Mouse (Mus musculus) midbrain, embryonic 12.5 days (tissue): ENCODE measurements around the gene Wdr25. TPM values are rescaled to one million over a fixed set of nuclear protein-coding genes. Genes with fewer than 3 reads are reported as not detected.

Experiments
- ATAC-seq: fragments of 200-750 bp; cut with Nextera tagmentation; 2 replicates; pipeline ENCODE4 v1.8.0; 2017; ENCODE audit warnings: low read depth, moderate TSS enrichment, moderate library complexity; ENCODE audit not compliant: low FRiP score
- H3K27ac ChIP-seq: fragments of 300-500 bp; sonication (generic); replicated peaks from 2 replicates; pipeline ENCODE4 v1.5.1; 2016; ENCODE audit warnings: mild to moderate bottlenecking
- H3K27me3 ChIP-seq: fragments of 300-500 bp; sonication (generic); 2 replicates; pipeline ENCODE4 v1.6.1; 2016; ENCODE audit warnings: mild to moderate bottlenecking
- H3K36me3 ChIP-seq: fragments of 300-500 bp; sonication (generic); 2 replicates; pipeline ENCODE4 v1.6.1; 2016
- H3K4me1 ChIP-seq: fragments of 300-500 bp; sonication (generic); 2 replicates; pipeline ENCODE4 v1.6.1; 2016
- H3K4me2 ChIP-seq: fragments of 300-500 bp; sonication (generic); replicated peaks from 2 replicates; pipeline ENCODE4 v1.6.1; 2016; ENCODE audit warnings: mild to moderate bottlenecking, moderate library complexity
- H3K4me3 ChIP-seq: fragments of 300-500 bp; sonication (generic); 2 replicates; pipeline ENCODE4 v1.5.1; 2016; ENCODE audit warnings: mild to moderate bottlenecking
- H3K9ac ChIP-seq: fragments of 300-500 bp; sonication (generic); replicated peaks from 2 replicates; pipeline ENCODE4 v1.6.1; 2016; ENCODE audit warnings: mild to moderate bottlenecking, moderate library complexity
- H3K9me3 ChIP-seq: fragments of 300-500 bp; sonication (generic); 2 replicates; pipeline ENCODE4 v1.6.1; 2016; ENCODE audit warnings: mild to moderate bottlenecking
- WGBS: fragments of 180-500 bp; shearing (Covaris S2); methylation state at CpG from one replicate; pipeline ENCODE4 v1.1.7; 2016; 5-methylcytosine and 5-hydroxymethylcytosine counted together
- polyA plus RNA-seq: library from polyadenylated mRNA; unstranded; fragments of >200 nt; fragmentation: Nextera tagmentation; extraction: Ambion mirVana; gene quantifications from 2 replicates; pipeline ENCODE4 v1.2.1, GENCODE M21; 2016

Gene Wdr25
- polyA plus RNA-seq, 1 experiment from 2014 or later: 8.6 TPM

DNA sequence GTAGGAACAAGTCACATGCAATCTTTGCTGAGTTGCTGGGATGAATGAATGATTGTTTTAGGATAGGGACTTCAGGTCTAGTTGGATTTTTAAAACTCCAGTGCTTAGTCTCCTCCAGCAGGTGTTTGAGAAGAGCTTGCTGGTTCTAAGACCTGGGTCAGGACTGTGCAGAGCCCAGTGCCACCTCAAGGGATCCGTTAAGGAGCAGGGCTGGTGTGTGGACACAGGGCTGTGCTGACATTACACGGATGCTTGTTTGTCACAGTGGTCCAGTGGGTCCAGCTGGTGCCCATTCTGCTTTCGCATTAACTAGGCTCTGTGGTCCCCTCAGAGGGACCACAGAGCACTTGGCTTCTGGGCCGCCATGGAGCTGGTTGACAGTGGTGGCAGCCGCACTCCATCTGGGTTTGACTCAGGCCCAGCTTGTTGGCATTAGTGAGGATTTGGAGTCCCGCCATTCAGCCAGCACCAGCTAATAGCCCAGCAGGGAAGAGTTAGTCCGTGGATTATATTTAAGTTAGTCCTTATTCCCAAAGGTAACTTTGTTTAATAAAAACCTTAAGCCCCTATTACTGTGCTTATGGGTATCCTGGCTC, 23.1 kb downstream of the Wdr25 start:
- H3K4me3 ChIP-seq: no peak overlapping the region
- WGBS: 32% methylated on average over 7 of the region's 7 CpGs
- ATAC-seq: peak; percentile 64
- no peaks in the 10 kb centered on the region for H3K36me3 ChIP-seq
- H3K4me2 ChIP-seq: peak overlapping the region; percentile 1; the same call in 1 of the 2 replicates
- H3K9me3 ChIP-seq: no peaks in the 10 kb centered on the region
- H3K27ac ChIP-seq: peak overlapping the region; percentile 67
- H3K27me3 ChIP-seq: 0 out of 2 replicates have a peak, but pooled peaks cover 11% of the 10 kb centered on the region
- 0 out of 2 replicates have a peak overlapping the region, but pooled peaks have one; percentile 20 for H3K9ac ChIP-seq
- peaks cover 74% of the 10 kb centered on the region for H3K4me1 ChIP-seq

DNA sequence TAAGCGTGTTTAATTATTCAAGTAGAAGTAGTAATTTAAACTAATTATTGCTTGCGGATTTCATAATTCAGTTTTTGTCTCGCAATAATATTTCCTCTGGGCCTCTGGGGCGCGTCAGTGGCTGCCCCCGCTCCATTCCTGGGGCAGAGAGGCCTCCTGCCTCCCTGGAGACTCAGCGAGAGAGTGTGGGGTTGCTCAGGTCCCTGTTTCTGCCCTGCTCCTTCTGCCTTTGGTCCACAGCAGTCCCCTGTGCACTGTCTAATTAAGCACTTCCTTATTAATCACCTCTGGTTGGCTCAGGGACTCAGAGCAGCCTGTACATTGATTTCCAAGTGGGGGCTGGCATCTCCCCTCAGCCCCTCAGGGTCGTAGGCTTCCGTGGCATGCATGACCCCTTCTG, 24.1 kb downstream of the Wdr25 start:
- Histone ChIP-seq H3K9me3 (no peaks in the 10 kb centered on the region), H3K4me3 (no peak overlapping the region), H3K9ac (no peak overlapping the region), H3K36me3 (no peaks in the 10 kb centered on the region), H3K27ac (peak overlapping the region; percentile 35), H3K4me2 (no peak overlapping the region), H3K27me3 (0 out of 2 replicates have a peak, but pooled peaks cover 5% of the 10 kb centered on the region), H3K4me1 (peaks cover 65% of the 10 kb centered on the region)
- WGBS: 48% methylated on average over 9 of the region's 9 CpGs
- 0 out of 2 replicates have a peak, but pooled peaks have one; percentile 24 for ATAC-seq

DNA sequence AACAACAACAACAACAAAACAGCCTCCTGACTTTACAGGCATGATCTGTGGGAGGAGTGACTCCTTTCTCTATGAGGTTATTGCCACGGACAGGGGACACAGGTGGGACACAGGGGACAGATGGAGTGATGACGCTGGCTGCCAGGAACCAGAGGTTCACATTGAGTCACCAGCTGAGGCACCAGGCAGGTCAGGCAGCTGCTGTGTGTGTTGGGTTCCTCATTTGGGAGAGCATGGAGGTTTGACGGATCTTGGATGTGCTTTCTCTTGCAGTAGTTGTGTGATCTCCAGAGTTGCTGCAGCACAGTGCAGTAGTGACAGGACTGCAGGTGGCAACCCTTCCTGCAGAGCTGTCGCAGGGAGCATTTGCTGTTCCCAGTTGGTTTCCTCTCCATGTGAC, 25.3 kb downstream of the Wdr25 start:
- no peaks in the 10 kb centered on the region for H3K9me3 ChIP-seq
- WGBS: 64% methylated on average over 4 of the region's 4 CpGs
- H3K4me1 ChIP-seq: peaks cover 54% of the 10 kb centered on the region
- no peak overlapping the region for H3K9ac ChIP-seq
- H3K27ac ChIP-seq: no peak overlapping the region
- no peak overlapping the region for H3K4me2 ChIP-seq
- no peak overlapping the region for H3K4me3 ChIP-seq
- H3K27me3 ChIP-seq: 0 out of 2 replicates have a peak, but pooled peaks cover 5% of the 10 kb centered on the region
- no peak for ATAC-seq
- H3K36me3 ChIP-seq: no peaks in the 10 kb centered on the region

DNA sequence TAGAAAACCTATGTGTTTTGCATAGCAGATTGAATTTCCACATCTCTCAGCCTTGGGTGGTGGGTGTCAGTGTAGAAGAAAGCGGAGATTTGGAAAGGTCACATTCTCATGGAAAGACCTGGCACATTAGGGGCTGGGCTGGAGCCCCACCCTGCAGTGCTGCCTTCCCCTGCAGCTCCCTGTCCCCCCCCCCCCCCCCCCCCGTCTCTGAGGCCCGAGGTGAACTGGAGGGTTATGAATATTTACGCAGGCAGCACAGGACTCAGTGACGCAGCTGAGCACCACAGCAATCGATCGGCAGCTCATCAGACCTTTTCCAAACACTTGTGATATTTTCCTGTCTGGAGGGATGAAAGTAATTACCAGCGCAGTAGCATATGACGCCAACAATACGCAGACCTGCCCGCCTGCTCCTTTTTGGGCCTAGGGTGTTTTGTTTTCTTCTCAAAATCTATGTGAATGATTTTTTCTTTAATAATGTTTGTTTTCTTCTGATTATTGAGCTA, 33.2 kb downstream of the Wdr25 start:
- ATAC-seq: 0 out of 2 replicates have a peak, but pooled peaks have one; percentile 54
- Histone ChIP-seq H3K27ac (peak overlapping the region; percentile 69; the same call in 1 of the 2 replicates), H3K9ac (no peak overlapping the region)

DNA sequence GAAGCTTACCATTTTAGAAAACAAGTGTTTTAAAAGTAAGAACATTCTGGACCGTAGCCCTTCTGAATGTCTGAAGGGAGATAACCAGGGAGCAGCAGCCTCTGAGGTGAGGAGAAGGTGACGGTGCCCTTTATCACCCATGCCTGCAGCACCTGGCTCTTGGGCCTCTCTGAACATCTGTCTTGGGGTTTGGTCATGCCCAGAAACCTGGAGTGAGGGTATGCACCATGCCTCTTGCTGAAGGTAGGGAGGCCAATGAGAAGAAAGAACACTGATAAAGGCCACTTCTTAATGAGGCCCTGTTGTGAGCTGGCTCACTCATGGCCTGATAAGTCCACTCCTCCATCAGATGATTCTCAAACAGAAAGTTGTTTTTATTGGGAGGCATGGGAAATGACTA, 34.8 kb downstream of the Wdr25 start:
- H3K27ac ChIP-seq: no peak overlapping the region
- 89% methylated on average over 2 of the region's 2 CpGs for WGBS

More for the DNA sequence above, 33.2 kb downstream of the Wdr25 start:
- H3K9me3 ChIP-seq: no peaks in the 10 kb centered on the region
- H3K4me2 ChIP-seq: no peak overlapping the region
- no peak overlapping the region for H3K4me3 ChIP-seq
- H3K27me3 ChIP-seq: no peaks in the 10 kb centered on the region
- peaks cover 14% of the 10 kb centered on the region for H3K4me1 ChIP-seq
- WGBS: 47% methylated on average over 9 of the region's 11 CpGs
- H3K36me3 ChIP-seq: no peaks in the 10 kb centered on the region

DNA sequence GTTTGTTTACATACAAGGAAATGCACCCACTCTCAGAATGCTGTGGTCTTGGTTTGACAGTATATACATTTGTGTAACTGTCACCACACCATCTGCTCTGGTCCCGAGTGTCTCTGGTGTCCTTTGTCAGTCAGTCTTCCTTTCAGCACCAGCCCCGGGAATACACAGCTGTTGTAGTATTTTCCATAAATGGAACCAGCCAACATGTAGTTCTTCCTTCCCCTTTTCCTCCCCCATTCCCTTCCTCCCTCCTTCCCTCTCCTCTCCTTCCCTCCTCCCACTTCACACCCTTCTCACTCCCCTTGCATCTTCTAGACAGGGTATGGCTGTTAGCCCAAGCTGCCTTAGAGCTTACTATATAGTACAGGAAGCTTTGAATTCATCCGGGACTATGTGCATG, 36.0 kb downstream of the Wdr25 start:
- Histone ChIP-seq H3K9me3 (no peaks in the 10 kb centered on the region), H3K27ac (no peak overlapping the region), H3K4me3 (no peak overlapping the region), H3K27me3 (no peaks in the 10 kb centered on the region), H3K4me1 (peaks cover 24% of the 10 kb centered on the region), H3K9ac (no peak overlapping the region), H3K4me2 (no peak overlapping the region), H3K36me3 (no peaks in the 10 kb centered on the region)
- no peak for ATAC-seq
- WGBS: 88% methylated on average over 3 of the region's 3 CpGs

More for the DNA sequence above, 34.8 kb downstream of the Wdr25 start:
- H3K9ac ChIP-seq: no peak overlapping the region
- no peaks in the 10 kb centered on the region for H3K36me3 ChIP-seq
- no peak overlapping the region for H3K4me2 ChIP-seq
- no peaks in the 10 kb centered on the region for H3K9me3 ChIP-seq
- H3K4me3 ChIP-seq: no peak overlapping the region
- H3K27me3 ChIP-seq: no peaks in the 10 kb centered on the region
- H3K4me1 ChIP-seq: peaks cover 24% of the 10 kb centered on the region
- no peak for ATAC-seq

DNA sequence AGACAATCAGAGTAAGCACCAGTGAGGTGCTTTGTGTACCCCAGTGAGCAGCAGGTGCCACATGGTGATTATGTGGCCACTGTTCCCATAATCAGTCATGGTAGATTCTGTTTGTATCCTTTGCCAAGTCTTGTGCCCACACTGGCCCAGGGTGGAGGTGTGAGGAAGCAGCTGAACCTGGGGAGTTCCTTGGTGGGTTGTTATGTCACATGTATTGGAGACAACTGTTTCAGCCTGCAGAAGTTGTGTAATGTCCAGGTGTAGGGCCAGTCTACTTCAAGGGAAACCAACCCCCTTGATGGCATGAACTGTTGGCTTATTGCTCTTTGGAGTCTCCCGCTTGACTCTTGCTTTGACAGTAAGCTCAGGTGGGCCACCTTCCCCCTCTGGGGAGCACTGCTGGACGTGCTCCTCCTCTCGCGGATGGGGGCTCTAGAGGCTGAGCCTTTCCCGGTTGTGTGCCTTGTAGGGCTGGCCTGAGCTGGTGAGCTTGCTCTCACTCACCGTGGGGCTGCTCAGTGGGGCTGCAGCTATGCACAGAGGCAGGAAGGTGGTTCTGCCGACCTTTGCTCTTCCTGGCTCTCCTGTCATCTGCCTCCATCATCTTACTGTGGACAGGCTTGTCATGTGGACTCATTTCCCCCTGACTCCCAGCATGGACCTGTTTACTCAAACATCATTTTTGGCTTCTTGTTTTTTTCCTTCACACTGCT, 38.1 kb downstream of the Wdr25 start:
- Histone ChIP-seq H3K36me3 (no peaks in the 10 kb centered on the region), H3K4me2 (no peak overlapping the region), H3K9me3 (no peaks in the 10 kb centered on the region), H3K9ac (no peak overlapping the region), H3K4me3 (no peak overlapping the region), H3K27ac (no peak overlapping the region), H3K27me3 (no peaks in the 10 kb centered on the region), H3K4me1 (peaks cover 24% of the 10 kb centered on the region)
- ATAC-seq: no peak
- WGBS: 69% methylated on average over 7 of the region's 7 CpGs

DNA sequence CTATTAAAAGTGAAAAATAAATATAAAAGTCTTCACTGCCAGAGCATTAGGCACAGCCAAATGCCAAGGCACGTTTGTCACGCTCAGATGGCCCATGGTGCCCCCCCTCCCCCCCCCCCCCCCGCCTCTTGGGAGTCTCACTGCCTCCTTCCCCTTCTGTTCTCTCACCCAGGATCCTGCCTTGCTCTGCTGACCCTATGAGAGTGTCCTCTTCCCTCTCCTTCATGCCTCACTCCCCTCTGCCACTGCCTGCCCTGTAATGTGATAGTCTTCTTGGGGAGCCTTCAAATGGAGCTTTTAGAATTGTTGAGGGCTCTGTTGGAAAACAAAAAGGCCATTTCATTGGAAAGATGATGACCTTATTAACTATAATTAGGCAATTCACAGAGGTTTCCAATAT, 38.7 kb downstream of the Wdr25 start:
- Histone ChIP-seq H3K9me3 (no peaks in the 10 kb centered on the region), H3K4me2 (no peak overlapping the region), H3K9ac (no peak overlapping the region), H3K4me3 (no peak overlapping the region), H3K4me1 (peaks cover 21% of the 10 kb centered on the region), H3K36me3 (no peaks in the 10 kb centered on the region), H3K27ac (no peak overlapping the region), H3K27me3 (no peaks in the 10 kb centered on the region)
- ATAC-seq: no peak
- 12% methylated on average over 3 of the region's 3 CpGs for WGBS

DNA sequence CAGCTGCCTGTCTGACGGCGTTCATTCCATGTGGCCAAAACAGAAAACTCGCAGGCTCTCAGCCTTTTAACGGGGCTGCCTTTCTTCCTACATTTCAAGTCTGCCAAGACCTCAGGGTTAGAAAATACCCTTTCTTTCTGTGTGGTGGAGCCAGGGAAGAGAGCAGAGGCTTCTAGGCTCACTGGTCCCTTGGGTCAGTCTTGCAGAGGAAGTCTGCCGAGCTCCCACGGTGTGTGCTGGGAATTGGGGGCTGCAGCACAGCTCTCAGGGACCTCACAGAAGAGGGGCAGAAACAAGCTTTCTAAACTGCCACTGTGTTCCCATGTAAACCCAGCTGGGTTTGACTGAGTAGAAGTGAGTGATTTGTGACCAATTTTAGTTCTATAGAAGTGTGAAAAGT, 40.8 kb downstream of the Wdr25 start:
- no peaks in the 10 kb centered on the region for H3K27me3 ChIP-seq
- peaks cover 16% of the 10 kb centered on the region for H3K4me1 ChIP-seq
- no peak overlapping the region for H3K4me3 ChIP-seq
- WGBS: 81% methylated on average over 6 of the region's 6 CpGs
- no peak overlapping the region for H3K4me2 ChIP-seq
- H3K9me3 ChIP-seq: no peaks in the 10 kb centered on the region
- H3K27ac ChIP-seq: no peak overlapping the region
- no peak for ATAC-seq
- no peak overlapping the region for H3K9ac ChIP-seq
- H3K36me3 ChIP-seq: no peaks in the 10 kb centered on the region

DNA sequence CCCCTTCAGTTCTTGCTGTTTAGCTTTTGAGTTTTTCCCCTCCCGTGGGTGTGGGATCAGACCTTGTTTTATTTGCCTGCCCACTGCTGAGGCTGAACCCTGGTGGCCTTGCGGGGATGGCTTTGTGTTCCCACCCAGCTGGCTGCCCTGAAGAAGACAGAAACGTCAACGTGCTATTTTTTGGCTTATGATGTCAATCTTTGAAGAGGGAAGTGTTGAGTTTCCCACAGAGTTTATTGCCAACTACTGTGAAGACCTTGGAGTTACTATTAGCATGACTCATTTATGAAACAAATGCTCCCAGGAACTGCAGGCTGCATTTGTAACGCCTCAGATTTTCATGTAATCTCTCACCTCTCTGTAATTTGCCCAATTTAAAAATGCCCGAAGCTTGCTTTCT, 43.4 kb downstream of the Wdr25 start:
- no peak overlapping the region for H3K4me2 ChIP-seq
- no peaks in the 10 kb centered on the region for H3K36me3 ChIP-seq
- no peak overlapping the region for H3K27ac ChIP-seq
- no peaks in the 10 kb centered on the region for H3K27me3 ChIP-seq
- WGBS: 68% methylated on average over 6 of the region's 6 CpGs
- H3K9ac ChIP-seq: no peak overlapping the region
- H3K4me1 ChIP-seq: peaks cover 12% of the 10 kb centered on the region
- no peak overlapping the region for H3K4me3 ChIP-seq
- no peak for ATAC-seq
- no peaks in the 10 kb centered on the region for H3K9me3 ChIP-seq

DNA sequence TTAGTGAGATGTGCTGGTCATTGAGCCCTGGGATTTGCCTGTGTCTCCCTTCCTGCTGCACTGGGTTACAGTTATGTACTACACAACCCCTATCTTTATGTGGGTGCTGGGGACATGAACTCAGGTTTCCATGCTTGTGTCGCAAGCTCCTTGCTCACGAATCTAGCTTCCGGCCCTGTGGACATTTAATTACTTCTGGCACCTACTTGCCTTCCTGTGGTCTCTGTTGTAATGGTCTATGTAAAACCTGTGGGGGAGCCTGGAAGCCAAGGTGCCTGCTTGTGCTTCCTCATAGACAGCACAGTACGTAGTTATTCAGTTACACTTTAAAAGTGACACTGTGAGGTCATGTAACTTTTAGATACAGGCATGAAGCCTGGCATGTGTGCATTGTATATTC, 44.1 kb downstream of the Wdr25 start:
- H3K36me3 ChIP-seq: no peaks in the 10 kb centered on the region
- H3K27ac ChIP-seq: no peak overlapping the region
- no peaks in the 10 kb centered on the region for H3K27me3 ChIP-seq
- H3K4me1 ChIP-seq: peaks cover 5% of the 10 kb centered on the region
- ATAC-seq: no peak
- no peaks in the 10 kb centered on the region for H3K9me3 ChIP-seq
- H3K4me2 ChIP-seq: no peak overlapping the region
- no peak overlapping the region for H3K9ac ChIP-seq
- no peak overlapping the region for H3K4me3 ChIP-seq
- 87% methylated on average over 4 of the region's 4 CpGs for WGBS

DNA sequence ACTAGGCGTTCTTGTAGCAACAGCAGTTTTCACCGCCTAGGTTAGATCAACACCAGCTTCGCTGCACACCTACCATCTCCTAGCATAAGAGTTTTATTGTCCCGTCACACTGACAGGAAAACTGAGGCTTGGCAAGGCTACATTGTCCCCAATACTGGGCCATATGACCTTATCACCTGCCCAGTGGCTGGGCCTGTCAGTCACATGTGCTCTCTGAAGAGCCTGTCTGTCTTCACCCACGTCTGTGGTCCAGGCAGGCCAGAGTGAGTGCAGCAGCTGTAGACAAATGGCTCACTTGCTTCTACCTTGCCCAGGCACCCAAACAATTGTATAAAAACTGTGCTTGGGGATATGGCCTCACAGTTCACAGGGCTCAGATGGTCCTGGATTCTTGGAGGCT, 45.4 kb downstream of the Wdr25 start:
- H3K9ac ChIP-seq: no peak overlapping the region
- H3K27ac ChIP-seq: no peak overlapping the region

More for the DNA sequence above, 45.4 kb downstream of the Wdr25 start:
- Histone ChIP-seq H3K4me3 (no peak overlapping the region), H3K36me3 (no peaks in the 10 kb centered on the region), H3K9me3 (no peaks in the 10 kb centered on the region), H3K27me3 (no peaks in the 10 kb centered on the region), H3K4me1 (peaks cover 3% of the 10 kb centered on the region; the same call in 1 of the 2 replicates), H3K4me2 (no peak overlapping the region)
- 89% methylated on average over 5 of the region's 5 CpGs for WGBS
- no peak for ATAC-seq
